Mouse (Mus musculus) testis, adult 2 months (tissue): ENCODE data around the gene Pcsk4.

Source experiments
- CTCF ChIP-seq: fragments of 200-500 bp; IDR thresholded peaks from 2 replicates; pipeline ENCODE4 v1.5.1; 2012; ENCODE audit warnings: low read depth, mild to moderate bottlenecking, inconsistent platforms, low read length, moderate library complexity; ENCODE audit not compliant: control insufficient read depth, insufficient read depth, insufficient replicate concordance
- POLR2A ChIP-seq: fragments of 200-500 bp; IDR thresholded peaks from 2 replicates; pipeline ENCODE4 v1.6.1; 2012; ENCODE audit warnings: low read depth, mild to moderate bottlenecking, inconsistent platforms, low read length, moderate library complexity; ENCODE audit not compliant: control insufficient read depth

GRCm38 (mm10) chr10:80271870-80272585 is 57.3 kb downstream of the Pcsk4 start:
- TF ChIP-seq CTCF (no peak), POLR2A (no peak)
